Comparison of ENCODE assay signal across 8 mouse cellular contexts in the genomic region with DNA sequence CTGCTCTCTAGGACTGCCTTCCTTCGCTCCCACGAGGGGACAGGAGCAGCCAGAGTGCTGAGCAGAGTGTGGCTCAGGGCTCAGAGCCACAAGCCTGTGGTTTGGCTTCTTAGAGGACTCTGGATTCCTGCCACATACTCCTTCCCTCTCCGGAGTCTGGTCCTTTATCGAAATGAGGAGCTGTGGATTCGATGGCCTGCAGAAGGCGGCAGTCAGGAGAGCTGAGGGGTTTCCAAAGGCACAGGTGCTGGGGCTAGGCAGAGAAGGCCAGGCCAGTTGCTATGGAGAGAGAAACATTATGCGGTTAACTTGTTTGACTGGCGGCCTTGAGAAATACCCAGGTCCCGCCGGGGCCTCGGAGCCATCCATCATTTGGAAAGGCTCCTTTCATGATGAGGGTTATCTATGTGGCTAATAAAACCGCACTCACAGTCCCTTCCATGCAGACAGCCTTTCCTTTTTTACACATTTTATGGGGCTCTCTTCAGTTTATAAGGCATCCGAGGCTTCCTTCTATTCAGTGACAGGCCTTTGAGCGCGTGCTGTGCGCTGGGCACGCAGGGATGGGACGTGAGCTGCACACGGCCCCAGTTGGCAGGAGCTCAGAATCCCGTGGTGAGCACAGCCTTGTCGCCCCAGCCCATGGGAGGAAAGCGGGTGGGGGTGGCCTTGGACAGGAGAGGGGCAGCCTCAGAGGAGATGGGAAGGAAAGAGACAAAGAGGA.
DNase-seq lines count a peak whose midpoint lies in the region.

No protein-coding gene starts in this region.

- intact Hi-C loops in heart, postnatal 14 days (cut with DNase I), result no loop called here

- peak; percentile 45 to 48 for DNase-seq in right cerebral cortex, postnatal 10 days (ENCODE audit: low spot score in 2 of 2)
- no peak for DNase-seq in right cerebral cortex, adult 2 months (ENCODE audit: low spot score in 2 of 2)
- DNase-seq in cerebellum, postnatal 25 days, result peak; percentile 86 to 90
- DNase-seq in heart, postnatal 14 days, result peak; percentile 35 to 51
- DNase-seq in lung, postnatal 36 days, result peak; percentile 4
- DNase-seq in c-Kit-positive CD71-positive TER-119-positive erythroid progenitor cells, embryonic 14.5 days (ENCODE audit: low spot score), result no peak
- no peak for DNase-seq in gastrocnemius, postnatal 25 days
- DNase-seq in frontal cortex, postnatal 25 days (ENCODE audit: low spot score in 2 of 2), result no peak

Comparison
In these comparisons a context has a peak if more than half of its experiments do, and no peak if none do; other contexts are left out.
1. DNase-seq: peak in right cerebral cortex, postnatal 10 days (2 of 2), cerebellum, postnatal 25 days (2 of 2), heart, postnatal 14 days (2 of 2) and lung, postnatal 36 days (single experiment); none in right cerebral cortex, adult 2 months (0 of 2), c-Kit-positive CD71-positive TER-119-positive erythroid progenitor cells, embryonic 14.5 days (single experiment), gastrocnemius, postnatal 25 days (single experiment) and frontal cortex, postnatal 25 days (0 of 2).